Mouse (Mus musculus): ENCODE results near the gene Gpatch1. TPM values are rescaled to one million over a fixed set of nuclear protein-coding genes. Genes with fewer than 3 reads are reported as not detected.
A peak's percentile ranks its signal among the peaks of the same experiment; 100 is the strongest.
"Not testable (repeated sequence)": the region's sequence is repeated elsewhere in the genome, so short reads cannot be mapped to it uniquely, and the experiment has no call there.

Gpatch1 gene
- polyA plus RNA-seq, 1 experiment from 2014 or later = 14.8 TPM

GRCm38 (mm10) chr7:35333692-35334526 lies 15.7 kb upstream of the Gpatch1 start, which contains the start of gene Rhpn2:
Gene Rhpn2 (plus strand): TSS chr7:35334170.
- ATAC-seq = peak; percentile 96
- H3K27ac ChIP-seq (ENCODE audit: low read length) = peak within 1 kb of the TSS; percentile 96
- H3K9ac ChIP-seq (ENCODE audit: low read depth, low read length) = peak within 1 kb of the TSS; percentile 86
- H3K4me1 ChIP-seq (ENCODE audit: control insufficient read depth, insufficient read depth, low read length) = peaks cover 5% of the 10 kb centered on the region
- 1% methylated on average over 49 of the region's 52 CpGs for WGBS
- H3K27me3 ChIP-seq (replicated peaks; ENCODE audit: control insufficient read depth, insufficient read depth, low read length) = no peaks in the 10 kb centered on the region
- H3K36me3 ChIP-seq (ENCODE audit: control insufficient read depth, insufficient read depth, low read length) = no peaks in the 10 kb centered on the region
- no peaks in the 10 kb centered on the region for H3K9me3 ChIP-seq (ENCODE audit: control insufficient read depth, low read length)
- peak within 1 kb of the TSS; percentile 70 for H3K4me3 ChIP-seq (ENCODE audit: low read length)
- peak within 1 kb of the TSS; percentile 89 for H3K4me2 ChIP-seq (ENCODE audit: low read depth, low read length)

GRCm38 (mm10) chr7:35333231-35333651 lies 15.0 kb upstream of the Gpatch1 start:
- 1% methylated on average over 19 of the region's 19 CpGs for WGBS
- H3K4me3 ChIP-seq (ENCODE audit: low read length) = peak overlapping the region; percentile 70
- peak overlapping the region; percentile 93 for H3K27ac ChIP-seq (ENCODE audit: low read length)
- peak overlapping the region; percentile 89 for H3K4me2 ChIP-seq (ENCODE audit: low read depth, low read length)
- ATAC-seq = peak; percentile 25
- H3K9ac ChIP-seq (ENCODE audit: low read depth, low read length) = peak overlapping the region; percentile 66
- no peaks in the 10 kb centered on the region for H3K36me3 ChIP-seq (ENCODE audit: control insufficient read depth, insufficient read depth, low read length)
- H3K4me1 ChIP-seq (ENCODE audit: control insufficient read depth, insufficient read depth, low read length) = peaks cover 5% of the 10 kb centered on the region; the same call in 1 of the 2 replicates
- H3K27me3 ChIP-seq (replicated peaks; ENCODE audit: control insufficient read depth, insufficient read depth, low read length) = no peaks in the 10 kb centered on the region
- no peaks in the 10 kb centered on the region for H3K9me3 ChIP-seq (ENCODE audit: control insufficient read depth, low read length)

DNA sequence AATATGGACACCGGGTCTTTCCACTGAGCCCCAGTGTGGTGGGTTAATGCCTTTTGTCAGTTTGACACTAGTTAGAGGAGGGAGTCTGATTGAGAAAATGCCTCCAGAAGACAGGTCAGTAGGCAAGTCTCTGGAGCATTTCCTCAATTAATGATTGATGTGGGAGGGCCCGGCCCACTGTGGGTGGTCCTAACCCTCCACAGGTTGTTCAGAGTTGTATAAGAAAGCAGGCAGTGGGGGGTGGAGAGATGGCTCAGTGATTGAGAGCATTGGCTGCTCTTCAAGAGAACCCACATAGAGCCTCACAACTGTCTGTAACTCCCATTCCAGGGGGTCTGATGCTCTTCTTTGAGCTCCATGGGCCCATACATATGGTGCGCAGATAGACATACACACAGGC lies 13.3 kb upstream of the Gpatch1 start:
- H3K27ac ChIP-seq (ENCODE audit: low read length) = peak overlapping the region; percentile 2; the same call in 1 of the 2 replicates
- no peak for ATAC-seq
- H3K36me3 ChIP-seq (ENCODE audit: control insufficient read depth, insufficient read depth, low read length) = no peaks in the 10 kb centered on the region
- no peak overlapping the region for H3K4me2 ChIP-seq (ENCODE audit: low read depth, low read length)
- H3K9ac ChIP-seq (ENCODE audit: low read depth, low read length) = no peak overlapping the region
- no peaks in the 10 kb centered on the region for H3K27me3 ChIP-seq (replicated peaks; ENCODE audit: control insufficient read depth, insufficient read depth, low read length)
- no peak overlapping the region for H3K4me3 ChIP-seq (ENCODE audit: low read length)
- H3K9me3 ChIP-seq (ENCODE audit: control insufficient read depth, low read length) = no peaks in the 10 kb centered on the region
- H3K4me1 ChIP-seq (ENCODE audit: control insufficient read depth, insufficient read depth, low read length) = peaks cover 5% of the 10 kb centered on the region; the same call in 1 of the 2 replicates
- WGBS = 43% methylated on average over 3 of the region's 3 CpGs

GRCm38 (mm10) chr7:35322732-35323420 lies 4.6 kb upstream of the Gpatch1 start:
- no peak overlapping the region for H3K9ac ChIP-seq (ENCODE audit: low read depth, low read length)
- WGBS = 9% methylated on average over 11 of the region's 13 CpGs
- H3K4me1 ChIP-seq (ENCODE audit: control insufficient read depth, insufficient read depth, low read length) = 0 out of 2 replicates have a peak, but pooled peaks cover 6% of the 10 kb centered on the region
- no peak overlapping the region for H3K27ac ChIP-seq (ENCODE audit: low read length)
- no peaks in the 10 kb centered on the region for H3K27me3 ChIP-seq (replicated peaks; ENCODE audit: control insufficient read depth, insufficient read depth, low read length)
- H3K36me3 ChIP-seq (ENCODE audit: control insufficient read depth, insufficient read depth, low read length) = no peaks in the 10 kb centered on the region
- peak overlapping the region; percentile 7 for H3K4me2 ChIP-seq (ENCODE audit: low read depth, low read length)
- no peaks in the 10 kb centered on the region for H3K9me3 ChIP-seq (ENCODE audit: control insufficient read depth, low read length)
- H3K4me3 ChIP-seq (ENCODE audit: low read length) = no peak overlapping the region
- no peak for ATAC-seq

DNA sequence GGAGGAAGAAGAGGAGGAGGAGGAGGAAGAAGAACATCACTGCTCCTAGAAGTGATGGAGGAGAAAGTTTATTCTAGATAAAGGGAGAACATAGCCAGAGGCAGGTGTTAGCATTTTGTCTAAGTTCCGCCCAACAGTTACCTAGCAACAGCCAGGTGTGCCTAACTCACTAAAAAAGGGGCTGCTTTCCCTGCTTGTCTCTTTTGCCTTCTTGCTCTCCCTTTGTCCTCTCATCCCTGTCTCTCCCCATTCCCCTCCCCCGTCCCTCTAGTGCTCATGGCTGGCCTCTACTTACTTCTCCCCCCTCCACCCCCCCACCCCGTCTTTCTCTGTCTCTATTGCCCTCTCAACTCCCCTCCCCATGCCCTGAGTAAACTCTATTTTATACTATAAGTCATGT lies 3.9 kb upstream of the Gpatch1 start:
- H3K36me3 ChIP-seq (ENCODE audit: control insufficient read depth, insufficient read depth, low read length) = no peaks in the 10 kb centered on the region
- no peak for ATAC-seq
- H3K4me2 ChIP-seq (ENCODE audit: low read depth, low read length) = no peak overlapping the region
- no peak overlapping the region for H3K4me3 ChIP-seq (ENCODE audit: low read length)
- H3K27me3 ChIP-seq (replicated peaks; ENCODE audit: control insufficient read depth, insufficient read depth, low read length) = no peaks in the 10 kb centered on the region
- WGBS = 44% methylated on average over 3 of the region's 3 CpGs
- no peak overlapping the region for H3K27ac ChIP-seq (ENCODE audit: low read length)
- no peaks in the 10 kb centered on the region for H3K9me3 ChIP-seq (ENCODE audit: control insufficient read depth, low read length)
- no peak overlapping the region for H3K9ac ChIP-seq (ENCODE audit: low read depth, low read length)
- peaks cover 12% of the 10 kb centered on the region for H3K4me1 ChIP-seq (ENCODE audit: control insufficient read depth, insufficient read depth, low read length)

- no peak overlapping the region for H3K4me2 ChIP-seq (ENCODE audit: low read depth, low read length)
- 73% methylated on average over 4 of the region's 4 CpGs for WGBS
- H3K36me3 ChIP-seq (ENCODE audit: control insufficient read depth, insufficient read depth, low read length) = no peaks in the 10 kb centered on the region
- peaks cover 14% of the 10 kb centered on the region for H3K4me1 ChIP-seq (ENCODE audit: control insufficient read depth, insufficient read depth, low read length)
- ATAC-seq = no peak
- H3K27me3 ChIP-seq (replicated peaks; ENCODE audit: control insufficient read depth, insufficient read depth, low read length) = no peaks in the 10 kb centered on the region
- no peak overlapping the region for H3K27ac ChIP-seq (ENCODE audit: low read length)
- H3K9ac ChIP-seq (ENCODE audit: low read depth, low read length) = no peak overlapping the region
- no peak overlapping the region for H3K4me3 ChIP-seq (ENCODE audit: low read length)
- H3K9me3 ChIP-seq (ENCODE audit: control insufficient read depth, low read length) = no peaks in the 10 kb centered on the region
These were observed 1.5 kb upstream of the Gpatch1 start for GRCm38 (mm10) chr7:35319755-35320154.

- H3K4me1 ChIP-seq (ENCODE audit: control insufficient read depth, insufficient read depth, low read length) = peaks cover 14% of the 10 kb centered on the region
- ATAC-seq; H3K4me2 ChIP-seq (ENCODE audit: low read depth, low read length); H3K36me3 ChIP-seq (ENCODE audit: control insufficient read depth, insufficient read depth, low read length); H3K27ac ChIP-seq (ENCODE audit: low read length); H3K9me3 ChIP-seq (ENCODE audit: control insufficient read depth, low read length); H3K9ac ChIP-seq (ENCODE audit: low read depth, low read length); H3K27me3 ChIP-seq (replicated peaks; ENCODE audit: control insufficient read depth, insufficient read depth, low read length); H3K4me3 ChIP-seq (ENCODE audit: low read length): not testable (repeated sequence)
- WGBS = 59% methylated on average over 3 of the region's 3 CpGs
These were observed 981 bp upstream of the Gpatch1 start for GRCm38 (mm10) chr7:35319221-35319620.

DNA sequence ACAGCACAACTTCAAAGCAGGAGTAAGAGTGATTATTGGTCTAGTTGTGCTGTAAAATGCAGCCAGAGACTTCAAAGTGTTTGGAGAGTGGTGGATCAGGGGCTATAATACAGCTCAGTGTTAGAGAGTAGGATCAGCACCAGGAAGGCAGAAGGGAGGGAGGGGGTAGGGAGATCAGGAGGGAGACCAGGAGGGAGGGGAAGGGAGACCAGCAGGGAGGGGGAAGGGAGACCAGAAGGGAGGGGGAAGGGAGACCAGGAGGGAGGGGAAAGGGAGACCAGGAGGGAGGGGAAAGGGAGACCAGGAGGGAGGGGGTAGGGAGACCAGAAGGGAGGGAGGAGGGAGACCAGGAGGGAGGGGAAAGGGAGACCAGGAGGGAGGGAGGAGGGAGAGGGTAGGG lies 4.1 kb downstream of the Gpatch1 start:
- Histone ChIP-seq H3K9me3 (ENCODE audit: control insufficient read depth, low read length) (no peaks in the 10 kb centered on the region), H3K4me1 (ENCODE audit: control insufficient read depth, insufficient read depth, low read length) (peaks cover 8% of the 10 kb centered on the region), H3K9ac (ENCODE audit: low read depth, low read length) (no peak overlapping the region), H3K4me2 (ENCODE audit: low read depth, low read length) (no peak overlapping the region), H3K27me3 (replicated peaks; ENCODE audit: control insufficient read depth, insufficient read depth, low read length) (no peaks in the 10 kb centered on the region), H3K4me3 (ENCODE audit: low read length) (no peak overlapping the region), H3K36me3 (ENCODE audit: control insufficient read depth, insufficient read depth, low read length) (no peaks in the 10 kb centered on the region), H3K27ac (ENCODE audit: low read length) (no peak overlapping the region)
- no peak for ATAC-seq

GRCm38 (mm10) chr7:35311214-35311613 lies 7.0 kb downstream of the Gpatch1 start:
- no peak overlapping the region for H3K4me3 ChIP-seq (ENCODE audit: low read length)
- no peak overlapping the region for H3K4me2 ChIP-seq (ENCODE audit: low read depth, low read length)
- no peaks in the 10 kb centered on the region for H3K4me1 ChIP-seq (ENCODE audit: control insufficient read depth, insufficient read depth, low read length)
- 0 out of 2 replicates have a peak, but pooled peaks have one; percentile 36 for ATAC-seq
- H3K9me3 ChIP-seq (ENCODE audit: control insufficient read depth, low read length) = no peaks in the 10 kb centered on the region
- no peaks in the 10 kb centered on the region for H3K27me3 ChIP-seq (replicated peaks; ENCODE audit: control insufficient read depth, insufficient read depth, low read length)
- H3K36me3 ChIP-seq (ENCODE audit: control insufficient read depth, insufficient read depth, low read length) = peaks cover 7% of the 10 kb centered on the region; the same call in 1 of the 2 replicates
- WGBS = 78% methylated on average over 3 of the region's 3 CpGs
- H3K27ac ChIP-seq (ENCODE audit: low read length) = no peak overlapping the region
- H3K9ac ChIP-seq (ENCODE audit: low read depth, low read length) = no peak overlapping the region

Measured in intestine, embryonic 16.5 days (tissue).